Mouse (Mus musculus) forebrain, embryonic 10.5 days (tissue): ENCODE results near the gene Maml3. TPM values are rescaled to one million over a fixed set of nuclear protein-coding genes. Genes with fewer than 3 reads are reported as not detected.
A peak's percentile ranks its signal among the peaks of the same experiment; 100 is the strongest.

Source experiments
- DNase-seq: peaks from one replicate; pipeline ENCODE4 v3.0.0-alpha.2; 2017; ENCODE audit warnings: low spot score; ENCODE audit errors: extremely low spot score
- H3K27ac ChIP-seq: fragments of 300-500 bp; sonication (generic); 2 replicates; pipeline ENCODE4 v1.5.1; 2016; ENCODE audit warnings: mild to moderate bottlenecking
- H3K27me3 ChIP-seq: fragments of 300-500 bp; sonication (generic); 2 replicates; pipeline ENCODE4 v1.6.1; 2016; ENCODE audit warnings: mild to moderate bottlenecking; ENCODE audit not compliant: poor library complexity, severe bottlenecking
- H3K36me3 ChIP-seq: fragments of 300-500 bp; sonication (generic); replicated peaks from 2 replicates; pipeline ENCODE4 v1.6.1; 2016; ENCODE audit warnings: mild to moderate bottlenecking, moderate library complexity
- H3K4me1 ChIP-seq: fragments of 300-500 bp; sonication (generic); 2 replicates; pipeline ENCODE4 v1.6.1; 2016
- H3K4me3 ChIP-seq: fragments of 300-500 bp; sonication (generic); 2 replicates; pipeline ENCODE4 v1.5.1; 2016; ENCODE audit warnings: mild to moderate bottlenecking, moderate library complexity
- H3K9me3 ChIP-seq: fragments of 300-500 bp; sonication (generic); 2 replicates; pipeline ENCODE4 v1.6.1; 2016; ENCODE audit warnings: mild to moderate bottlenecking, moderate library complexity
- WGBS: fragments of 180-500 bp; shearing (Covaris S2); methylation state at CpG from one replicate; pipeline ENCODE4 v1.1.7; 2016; 5-methylcytosine and 5-hydroxymethylcytosine counted together
- polyA plus RNA-seq: library from polyadenylated mRNA; unstranded; fragments of >200 nt; fragmentation: Nextera tagmentation; extraction: Ambion mirVana; gene quantifications from 2 replicates; pipeline ENCODE4 v1.2.1, GENCODE M21; 2016

The Maml3 gene
- polyA plus RNA-seq, 1 experiment from 2014 or later = 5.6 TPM

- no peak for DNase-seq
- Histone ChIP-seq H3K36me3 (peaks cover 4% of the 10 kb centered on the region; the same call in 1 of the 2 replicates), H3K4me1 (peaks cover 53% of the 10 kb centered on the region), H3K9me3 (peaks cover 9% of the 10 kb centered on the region; the same call in 1 of the 2 replicates), H3K27ac (peak overlapping the region; percentile 80), H3K27me3 (no peaks in the 10 kb centered on the region), H3K4me3 (no peak overlapping the region)
- WGBS = 64% methylated on average over 6 of the region's 6 CpGs
Observed at GRCm38 (mm10) chr3:51927043-51927442, 177.8 kb downstream of the Maml3 start.

GRCm38 (mm10) chr3:51925758-51926157 lies 179.1 kb downstream of the Maml3 start:
- Histone ChIP-seq H3K4me3 (no peak overlapping the region), H3K36me3 (peaks cover 13% of the 10 kb centered on the region), H3K27me3 (no peaks in the 10 kb centered on the region), H3K9me3 (peaks cover 9% of the 10 kb centered on the region; the same call in 1 of the 2 replicates), H3K4me1 (peaks cover 53% of the 10 kb centered on the region), H3K27ac (peak overlapping the region; percentile 80; the same call in 1 of the 2 replicates)
- no peak for DNase-seq
- WGBS = 84% methylated on average over 2 of the region's 2 CpGs

GRCm38 (mm10) chr3:51924636-51925035 lies 180.2 kb downstream of the Maml3 start:
- Histone ChIP-seq H3K4me1 (peaks cover 53% of the 10 kb centered on the region), H3K9me3 (peaks cover 16% of the 10 kb centered on the region), H3K27ac (peak overlapping the region; percentile 44; the same call in 1 of the 2 replicates), H3K36me3 (peaks cover 18% of the 10 kb centered on the region), H3K27me3 (no peaks in the 10 kb centered on the region), H3K4me3 (no peak overlapping the region)
- WGBS = 91% methylated on average over 5 of the region's 5 CpGs
- DNase-seq = no peak

GRCm38 (mm10) chr3:51923800-51924199 lies 181.1 kb downstream of the Maml3 start:
- Histone ChIP-seq H3K4me1 (peaks cover 53% of the 10 kb centered on the region), H3K36me3 (peaks cover 16% of the 10 kb centered on the region), H3K9me3 (peaks cover 9% of the 10 kb centered on the region), H3K27ac (no peak overlapping the region), H3K4me3 (no peak overlapping the region), H3K27me3 (no peaks in the 10 kb centered on the region)
- DNase-seq = no peak
- WGBS = 89% methylated on average over 6 of the region's 6 CpGs

GRCm38 (mm10) chr3:51916902-51917301 lies 188.0 kb downstream of the Maml3 start:
- 91% methylated on average over 4 of the region's 4 CpGs for WGBS
- H3K4me3 ChIP-seq = no peak overlapping the region
- H3K9me3 ChIP-seq = peaks cover 9% of the 10 kb centered on the region
- H3K4me1 ChIP-seq = peaks cover 37% of the 10 kb centered on the region
- H3K27me3 ChIP-seq = no peaks in the 10 kb centered on the region
- no peak for DNase-seq
- H3K36me3 ChIP-seq = peaks cover 18% of the 10 kb centered on the region
- no peak overlapping the region for H3K27ac ChIP-seq

GRCm38 (mm10) chr3:51916060-51916870 lies 188.6 kb downstream of the Maml3 start:
- Histone ChIP-seq H3K27ac (peak overlapping the region; percentile 66), H3K36me3 (peaks cover 12% of the 10 kb centered on the region), H3K27me3 (no peaks in the 10 kb centered on the region), H3K4me1 (peaks cover 38% of the 10 kb centered on the region), H3K4me3 (no peak overlapping the region), H3K9me3 (peaks cover 9% of the 10 kb centered on the region)
- 48% methylated on average over 10 of the region's 10 CpGs for WGBS
- no peak for DNase-seq

GRCm38 (mm10) chr3:51915415-51915814 lies 189.5 kb downstream of the Maml3 start:
- peaks cover 42% of the 10 kb centered on the region for H3K4me1 ChIP-seq
- H3K27ac ChIP-seq = 0 out of 2 replicates have a peak overlapping the region, but pooled peaks have one; percentile 66
- peaks cover 6% of the 10 kb centered on the region; the same call in 1 of the 2 replicates for H3K36me3 ChIP-seq
- no peak overlapping the region for H3K4me3 ChIP-seq
- DNase-seq = no peak
- WGBS = 93% methylated on average over 1 of the region's 1 CpGs
- no peaks in the 10 kb centered on the region for H3K27me3 ChIP-seq
- peaks cover 7% of the 10 kb centered on the region for H3K9me3 ChIP-seq

- WGBS = 84% methylated on average over 4 of the region's 4 CpGs
- peaks cover 45% of the 10 kb centered on the region for H3K4me1 ChIP-seq
- no peak for DNase-seq
- peaks cover 3% of the 10 kb centered on the region; the same call in 1 of the 2 replicates for H3K36me3 ChIP-seq
- peaks cover 2% of the 10 kb centered on the region for H3K9me3 ChIP-seq
- H3K27me3 ChIP-seq = no peaks in the 10 kb centered on the region
- H3K4me3 ChIP-seq = no peak overlapping the region
- H3K27ac ChIP-seq = no peak overlapping the region
Observed at GRCm38 (mm10) chr3:51914900-51915299, 190.0 kb downstream of the Maml3 start.

GRCm38 (mm10) chr3:51913498-51913897 lies 191.4 kb downstream of the Maml3 start:
- H3K9me3 ChIP-seq = no peaks in the 10 kb centered on the region
- H3K36me3 ChIP-seq = 0 out of 2 replicates have a peak, but pooled peaks cover 2% of the 10 kb centered on the region
- peaks cover 59% of the 10 kb centered on the region for H3K4me1 ChIP-seq
- H3K27ac ChIP-seq = no peak overlapping the region
- H3K4me3 ChIP-seq = no peak overlapping the region
- no peaks in the 10 kb centered on the region; the same call in 1 of the 2 replicates for H3K27me3 ChIP-seq
- WGBS = 92% methylated on average over 8 of the region's 8 CpGs
- DNase-seq = no peak

GRCm38 (mm10) chr3:51912214-51912613 lies 192.7 kb downstream of the Maml3 start:
- DNase-seq = no peak
- Histone ChIP-seq H3K9me3 (no peaks in the 10 kb centered on the region), H3K4me3 (no peak overlapping the region), H3K4me1 (peaks cover 72% of the 10 kb centered on the region), H3K27ac (peak overlapping the region; percentile 32; the same call in 1 of the 2 replicates), H3K27me3 (no peaks in the 10 kb centered on the region; the same call in 1 of the 2 replicates), H3K36me3 (no peaks in the 10 kb centered on the region)
- WGBS = 60% methylated on average over 8 of the region's 8 CpGs

- Histone ChIP-seq H3K27me3 (no peaks in the 10 kb centered on the region; the same call in 1 of the 2 replicates), H3K9me3 (no peaks in the 10 kb centered on the region), H3K4me1 (peaks cover 71% of the 10 kb centered on the region), H3K27ac (peak overlapping the region; percentile 75), H3K36me3 (no peaks in the 10 kb centered on the region), H3K4me3 (peak overlapping the region; percentile 28; the same call in 1 of the 2 replicates)
- 8% methylated on average over 14 of the region's 14 CpGs for WGBS
- DNase-seq = peak; percentile 83
Observed at GRCm38 (mm10) chr3:51908437-51908990, 196.4 kb downstream of the Maml3 start.

- H3K36me3 ChIP-seq = no peaks in the 10 kb centered on the region
- DNase-seq = peak; percentile 32
- no peaks in the 10 kb centered on the region; the same call in 1 of the 2 replicates for H3K27me3 ChIP-seq
- H3K9me3 ChIP-seq = no peaks in the 10 kb centered on the region
- 41% methylated on average over 10 of the region's 10 CpGs for WGBS
- peaks cover 59% of the 10 kb centered on the region for H3K4me1 ChIP-seq
- H3K4me3 ChIP-seq = no peak overlapping the region
- H3K27ac ChIP-seq = peak overlapping the region; percentile 63
Observed at GRCm38 (mm10) chr3:51907113-51907860, 197.6 kb downstream of the Maml3 start.
